Comparison of ENCODE assay signal across 8 mouse cellular contexts in the genomic region with DNA sequence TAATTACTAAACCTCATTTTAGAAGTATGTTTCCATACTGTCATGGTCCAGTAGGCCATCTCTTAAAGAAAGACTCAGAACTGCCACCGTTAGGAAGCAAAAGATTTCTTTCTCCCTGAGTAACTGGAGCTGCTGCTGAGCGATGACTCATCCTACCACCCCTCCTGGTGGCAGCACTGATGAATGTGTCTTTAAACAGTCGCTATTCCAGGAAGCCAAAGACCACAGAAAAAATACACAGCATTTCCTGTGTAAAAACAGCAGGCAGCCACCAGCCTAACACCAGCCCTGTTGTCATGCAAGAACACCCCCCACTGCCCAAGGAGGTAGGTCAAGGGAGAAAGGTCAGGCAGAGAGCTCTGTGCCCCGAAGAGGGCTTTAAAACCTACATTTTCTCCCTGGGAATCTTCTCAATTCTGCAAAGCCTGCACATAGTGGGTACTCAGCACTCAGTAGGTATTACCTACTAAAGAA.
DNase-seq lines count a peak whose midpoint lies in the region; ATAC-seq and TF ChIP-seq lines count a peak whose summit lies in the region.

No protein-coding gene starts in this region.

- no peak for TF ChIP-seq POLR2A in olfactory bulb, adult 2 months (IDR thresholded peaks at IDR 0.05; ENCODE audit: insufficient read depth, low read depth, low read length)

- H3K27me3 ChIP-seq in forebrain, embryonic 15.5 days: no peaks in the 10 kb centered on the region
- H3K27me3 ChIP-seq in hindbrain, embryonic 11.5 days (ENCODE audit: control insufficient read depth, insufficient read depth, low read length): no peaks in the 10 kb centered on the region
- H3K27me3 ChIP-seq in lung, embryonic 16.5 days (ENCODE audit: control insufficient read depth, insufficient read depth, low read depth, low read length): no peaks in the 10 kb centered on the region

- DNase-seq in Muller cell, postnatal 12 days (ENCODE audit: inconsistent ontology term): peak; percentile 95
- peak; percentile 52 for DNase-seq in brain, embryonic 18.5 days (ENCODE audit: low read depth, low spot score)
- DNase-seq in hindbrain, embryonic 11.5 days (ENCODE audit: low spot score): peak; percentile 54
- peak; percentile 56 to 76 for DNase-seq in layer of hippocampus, postnatal 14 days (ENCODE audit: low spot score in 2 of 2)
- no peak for DNase-seq in spleen, postnatal 4 days (ENCODE audit: low spot score in 2 of 2)

- H3K9me3 ChIP-seq in forebrain, embryonic 15.5 days: no peaks in the 10 kb centered on the region
- H3K9me3 ChIP-seq in hindbrain, embryonic 11.5 days (ENCODE audit: control insufficient read depth, low read length): no peaks in the 10 kb centered on the region
- H3K9me3 ChIP-seq in lung, embryonic 16.5 days (ENCODE audit: control insufficient read depth, low read length): no peaks in the 10 kb centered on the region

- peaks cover 27% of the 10 kb centered on the region for H3K4me1 ChIP-seq in forebrain, embryonic 15.5 days
- no peaks in the 10 kb centered on the region for H3K4me1 ChIP-seq in hindbrain, embryonic 11.5 days (replicated peaks; ENCODE audit: control insufficient read depth, insufficient read depth, low read length)
- H3K4me1 ChIP-seq in lung, embryonic 16.5 days (replicated peaks; ENCODE audit: control insufficient read depth, insufficient read depth, low read length): peaks cover 11% of the 10 kb centered on the region
- peaks cover 8% of the 10 kb centered on the region for H3K4me1 ChIP-seq in olfactory bulb, adult 2 months (ENCODE audit: control insufficient read depth, insufficient read depth, low read length)

- no peak overlapping the region for H3K9ac ChIP-seq in forebrain, embryonic 15.5 days (replicated peaks)
- no peak overlapping the region for H3K9ac ChIP-seq in hindbrain, embryonic 11.5 days (ENCODE audit: low read depth, low read length)
- no peak overlapping the region for H3K9ac ChIP-seq in lung, embryonic 16.5 days (ENCODE audit: low read length)

- peak; percentile 64 for ATAC-seq in forebrain, embryonic 15.5 days (replicated peaks)
- peak; percentile 39 for ATAC-seq in hindbrain, embryonic 11.5 days (ENCODE audit: low FRiP score)
- peak; percentile 89 for ATAC-seq in lung, embryonic 16.5 days (ENCODE audit: low read depth)

- WGBS in forebrain, embryonic 15.5 days: 4% methylated on average over 4 of the region's 4 CpGs
- 1% methylated on average over 4 of the region's 4 CpGs for WGBS in hindbrain, embryonic 11.5 days
- WGBS in lung, embryonic 16.5 days: 2% methylated on average over 4 of the region's 4 CpGs
- 7% methylated on average over 4 of the region's 4 CpGs for WGBS in olfactory bulb, adult 2 months

- H3K4me3 ChIP-seq in forebrain, embryonic 15.5 days: peak overlapping the region; percentile 38; the same call in 1 of the 2 replicates
- no peak overlapping the region for H3K4me3 ChIP-seq in hindbrain, embryonic 11.5 days (ENCODE audit: low read depth, low read length)
- no peak overlapping the region for H3K4me3 ChIP-seq in lung, embryonic 16.5 days (ENCODE audit: low read length)
- H3K4me3 ChIP-seq in olfactory bulb, adult 2 months (ENCODE audit: insufficient read depth, low read depth, low read length): no peak overlapping the region

- H3K4me2 ChIP-seq in forebrain, embryonic 15.5 days (replicated peaks): peak overlapping the region; percentile 59
- H3K4me2 ChIP-seq in hindbrain, embryonic 11.5 days (replicated peaks; ENCODE audit: low read depth, low read length): no peak overlapping the region; the same call in 1 of the 2 replicates
- no peak overlapping the region; the same call in 1 of the 2 replicates for H3K4me2 ChIP-seq in lung, embryonic 16.5 days (ENCODE audit: low read depth, low read length)

- H3K36me3 ChIP-seq in forebrain, embryonic 15.5 days: no peaks in the 10 kb centered on the region
- no peaks in the 10 kb centered on the region for H3K36me3 ChIP-seq in hindbrain, embryonic 11.5 days (ENCODE audit: control insufficient read depth, insufficient read depth, low read length)
- no peaks in the 10 kb centered on the region for H3K36me3 ChIP-seq in lung, embryonic 16.5 days (ENCODE audit: control insufficient read depth, insufficient read depth, low read length)

- TF ChIP-seq CTCF in olfactory bulb, adult 2 months (IDR thresholded peaks at IDR 0.05; ENCODE audit: insufficient read depth, low read depth, low read length): no peak

- H3K27ac ChIP-seq in forebrain, embryonic 15.5 days (replicated peaks): peak overlapping the region; percentile 92
- peak overlapping the region; percentile 43; the same call in 1 of the 2 replicates for H3K27ac ChIP-seq in hindbrain, embryonic 11.5 days (ENCODE audit: low read depth, low read length)
- peak overlapping the region; percentile 58 for H3K27ac ChIP-seq in lung, embryonic 16.5 days (ENCODE audit: low read length)
- peak overlapping the region; percentile 66; the same call in 1 of the 2 replicates for H3K27ac ChIP-seq in olfactory bulb, adult 2 months (ENCODE audit: insufficient read depth, low read depth, low read length)

Comparison
In these comparisons a context has a peak if more than half of its experiments do, and no peak if none do; other contexts are left out.
1. DNase-seq: peak in Muller cell, postnatal 12 days (single experiment), brain, embryonic 18.5 days (single experiment), hindbrain, embryonic 11.5 days (single experiment) and layer of hippocampus, postnatal 14 days (2 of 2); none in spleen, postnatal 4 days (0 of 2).
2. ATAC-seq: peak in every context shown above with its lines; median percentile 89 in lung, embryonic 16.5 days; 64 in forebrain, embryonic 15.5 days; 39 in hindbrain, embryonic 11.5 days.
3. Peak in every context shown above with its lines, with median percentiles within 50 percentile points of each other: H3K27ac ChIP-seq.